Mouse (Mus musculus) c-Kit-negative CD71-positive TER-119-positive erythroid progenitor cells, embryonic 14.5 days (primary cell): ENCODE data around the gene Supt3.

Experiments used
- DNase-seq: peaks from one replicate; pipeline ENCODE4 v3.0.0-alpha.2; 2013; ENCODE audit warnings: low read depth, low spot score

Gene Supt3

GRCm38 (mm10) chr17:45128611-45129010, 351.7 kb downstream of the Supt3 start:
- DNase-seq, result no peak

GRCm38 (mm10) chr17:45133501-45134400, 356.8 kb downstream of the Supt3 start:
- DNase-seq, result no peak

- DNase-seq, result no peak
These were observed 359.5 kb downstream of the Supt3 start for GRCm38 (mm10) chr17:45136491-45136890.

DNA sequence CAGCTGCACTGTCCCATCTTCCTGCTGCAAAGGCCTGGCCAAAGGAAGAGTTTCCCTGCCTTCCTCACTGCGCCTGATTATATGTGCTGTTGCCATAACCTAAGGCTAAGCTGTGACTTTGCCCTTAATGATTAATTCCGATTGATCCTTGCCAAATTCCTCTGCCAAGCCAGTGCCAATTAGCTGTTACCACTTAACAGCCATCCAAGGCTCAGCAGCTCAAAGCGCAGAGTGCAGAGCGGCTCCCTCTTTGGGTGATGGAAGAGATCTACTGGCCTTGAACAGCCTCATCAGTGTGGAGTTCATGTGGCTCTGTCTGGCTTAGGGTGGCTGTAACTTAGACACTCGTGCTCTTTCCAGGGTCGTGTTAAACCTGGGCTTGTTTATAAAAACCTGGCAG, 366.1 kb downstream of the Supt3 start:
- no peak for DNase-seq

GRCm38 (mm10) chr17:45144656-45145055, 367.7 kb downstream of the Supt3 start:
- DNase-seq, result no peak

DNA sequence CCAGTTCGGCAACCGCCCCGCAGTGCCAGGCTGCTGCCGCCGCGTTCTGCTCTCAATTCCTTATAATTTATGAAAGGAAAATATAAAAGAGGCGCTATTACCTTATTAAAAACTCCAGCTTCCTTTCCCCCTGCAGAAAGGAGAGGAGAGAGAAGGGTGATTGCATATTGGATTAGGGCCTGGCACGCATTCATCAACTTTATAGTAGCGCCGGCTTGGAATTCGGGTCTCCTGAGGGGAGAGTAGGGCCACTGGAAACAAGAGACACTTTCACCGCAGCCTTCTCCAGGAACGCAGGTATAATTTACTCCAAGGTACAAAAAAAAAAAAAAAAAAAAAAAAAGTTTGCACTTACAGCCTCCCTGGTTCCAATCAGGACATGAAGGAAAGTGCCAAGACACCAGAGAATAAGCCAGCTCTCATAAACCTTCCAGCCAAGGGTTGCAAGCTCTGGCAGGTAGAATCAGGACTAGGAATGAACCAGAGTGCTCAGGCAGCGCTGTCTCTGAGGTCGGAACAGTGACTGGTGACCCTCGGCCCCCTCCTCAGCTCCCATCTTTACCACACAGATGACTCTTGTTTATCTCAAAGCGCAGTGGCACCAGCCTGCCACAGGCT, 374.5 kb downstream of the Supt3 start:
- DNase-seq, result no peak

GRCm38 (mm10) chr17:45153721-45154120, 376.8 kb downstream of the Supt3 start:
- DNase-seq, result no peak

- no peak for DNase-seq
These were observed 381.3 kb downstream of the Supt3 start for GRCm38 (mm10) chr17:45158171-45158691.

- no peak for DNase-seq
These were observed 383.7 kb downstream of the Supt3 start for GRCm38 (mm10) chr17:45160651-45161050.

GRCm38 (mm10) chr17:45165741-45166140, 388.8 kb downstream of the Supt3 start:
- no peak for DNase-seq
